In the genomic region with DNA sequence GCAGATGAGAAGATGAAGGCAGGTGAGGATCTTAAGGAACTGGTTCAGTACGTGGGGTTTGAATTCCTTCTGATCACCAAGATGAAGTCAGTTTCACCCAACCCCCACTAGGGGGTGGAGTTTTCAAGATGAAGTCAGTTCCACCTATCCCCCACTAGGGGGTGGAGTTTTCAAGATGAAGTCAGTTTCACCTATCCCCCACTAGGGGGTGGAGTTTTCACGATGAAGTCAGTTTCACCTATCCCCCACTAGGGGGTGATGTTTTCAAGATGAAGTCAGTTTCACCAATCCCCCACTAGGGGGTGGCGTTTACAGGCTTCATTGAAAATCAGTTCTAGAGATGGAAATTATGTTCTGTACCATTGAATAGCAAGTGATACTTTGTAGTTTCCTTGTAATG, we compare ENCODE assay signal across 10 mouse cellular contexts.
DNase-seq lines count a peak whose midpoint lies in the region; ATAC-seq lines count a peak whose summit lies in the region.
"Had no signal": no experiment of that assay in that cellular context is flagged by ENCODE, and none has a peak within 500 bp of the region (broad histone marks: within the 10 kb centered on the region; RNA-seq: fewer than 3 reads in every experiment).

No protein-coding gene starts in this region.

- 90% methylated on average over 3 of the region's 3 CpGs for WGBS in midbrain, embryonic 11.5 days
- 87% methylated on average over 3 of the region's 3 CpGs for WGBS in midbrain, embryonic 10.5 days

- no peak overlapping the region for H3K9ac ChIP-seq in midbrain, embryonic 11.5 days (ENCODE audit: low read length)
- H3K9ac ChIP-seq: heart, embryonic 13.5 days had no signal

- DNase-seq in embryo, embryonic 10.5 days (ENCODE audit: low spot score), result peak; percentile 62
- no peak for DNase-seq in embryo, embryonic 9.5 days (ENCODE audit: extremely low spot score)
- DNase-seq in midbrain, embryonic 11.5 days (ENCODE audit: low spot score, missing footprints), result peak; percentile 91
- no peak for DNase-seq in midbrain, embryonic 10.5 days (ENCODE audit: low spot score)
- DNase-seq in retina, postnatal 1 day, result peak; percentile 80
- no peak for DNase-seq in kidney, adult 8-10 months
- no peak for DNase-seq in cerebellum, postnatal 4 days (ENCODE audit: low spot score in 2 of 2)

- H3K36me3 ChIP-seq in midbrain, embryonic 11.5 days (ENCODE audit: control insufficient read depth, insufficient read depth, low read length), result no peaks in the 10 kb centered on the region
- no peaks in the 10 kb centered on the region for H3K36me3 ChIP-seq in midbrain, embryonic 10.5 days
- H3K36me3 ChIP-seq: heart, embryonic 13.5 days had no signal

- no peaks in the 10 kb centered on the region for H3K9me3 ChIP-seq in midbrain, embryonic 11.5 days (ENCODE audit: control insufficient read depth, low read length)
- H3K9me3 ChIP-seq in midbrain, embryonic 10.5 days (replicated peaks), result no peaks in the 10 kb centered on the region

- ATAC-seq in midbrain, embryonic 11.5 days (ENCODE audit: low FRiP score), result no peak
- ATAC-seq in common myeloid progenitor, adult 5-6 weeks (replicated peaks; ENCODE audit: low read depth, poor library complexity, severe bottlenecking), result peak; percentile 88

- no peak overlapping the region for H3K4me3 ChIP-seq in midbrain, embryonic 11.5 days (ENCODE audit: low read depth, low read length)
- H3K4me3 ChIP-seq in midbrain, embryonic 10.5 days, result no peak overlapping the region
- H3K4me3 ChIP-seq: heart, embryonic 13.5 days; megakaryocyte, embryonic 14.5 days had no signal

- H3K27me3 ChIP-seq in midbrain, embryonic 11.5 days (ENCODE audit: control insufficient read depth, insufficient read depth, low read length), result no peaks in the 10 kb centered on the region
- H3K27me3 ChIP-seq in midbrain, embryonic 10.5 days (ENCODE audit: low read depth, poor library complexity, severe bottlenecking), result peaks cover 9% of the 10 kb centered on the region; the same call in 1 of the 2 replicates
- H3K27me3 ChIP-seq: heart, embryonic 13.5 days; megakaryocyte, embryonic 14.5 days had no signal

- H3K4me2 ChIP-seq in midbrain, embryonic 11.5 days, result no peak overlapping the region
- H3K4me2 ChIP-seq: heart, embryonic 13.5 days had no signal

- H3K4me1 ChIP-seq in midbrain, embryonic 11.5 days (ENCODE audit: control insufficient read depth, insufficient read depth, low read length), result peaks cover 6% of the 10 kb centered on the region
- peaks cover 19% of the 10 kb centered on the region for H3K4me1 ChIP-seq in midbrain, embryonic 10.5 days
- H3K4me1 ChIP-seq: megakaryocyte, embryonic 14.5 days had no signal

- no peak overlapping the region for H3K27ac ChIP-seq in midbrain, embryonic 11.5 days (ENCODE audit: low read depth, low read length)
- no peak overlapping the region for H3K27ac ChIP-seq in midbrain, embryonic 10.5 days (replicated peaks)
- H3K27ac ChIP-seq: heart, embryonic 13.5 days had no signal

Comparison
In these comparisons a context has a peak if more than half of its experiments do, and no peak if none do; other contexts are left out.
1. DNase-seq: peak in embryo, embryonic 10.5 days (single experiment), midbrain, embryonic 11.5 days (single experiment) and retina, postnatal 1 day (single experiment); none in embryo, embryonic 9.5 days (single experiment), midbrain, embryonic 10.5 days (single experiment), kidney, adult 8-10 months (0 of 2) and cerebellum, postnatal 4 days (0 of 2).